Mouse (Mus musculus) intestine, postnatal 0 days (tissue): ENCODE measurements around the gene Tcp10c. TPM values are rescaled to one million over a fixed set of nuclear protein-coding genes. Genes with fewer than 3 reads are reported as not detected.
"Not testable (repeated sequence)": the region's sequence is repeated elsewhere in the genome, so short reads cannot be mapped to it uniquely, and the experiment has no call there.

Source experiments
- ATAC-seq: fragments of 200-750 bp; cut with Nextera tagmentation; 2 replicates; pipeline ENCODE4 v1.8.0; 2017; ENCODE audit warnings: mild to moderate bottlenecking, moderate TSS enrichment, moderate library complexity
- H3K27ac ChIP-seq: fragments of 300-500 bp; sonication (generic); 2 replicates; pipeline ENCODE4 v1.5.1; 2014; ENCODE audit warnings: mild to moderate bottlenecking, low read depth, low read length, moderate library complexity
- H3K27me3 ChIP-seq: fragments of 300-500 bp; sonication (generic); replicated peaks from 2 replicates; pipeline ENCODE4 v1.6.1; 2014; ENCODE audit warnings: low read length, mixed read lengths; ENCODE audit not compliant: control insufficient read depth, insufficient read depth
- H3K36me3 ChIP-seq: fragments of 300-500 bp; sonication (generic); 2 replicates; pipeline ENCODE4 v1.6.1; 2014; ENCODE audit warnings: mild to moderate bottlenecking, moderate library complexity; ENCODE audit not compliant: control insufficient read depth, insufficient read depth
- H3K4me1 ChIP-seq: fragments of 300-500 bp; sonication (generic); replicated peaks from 2 replicates; pipeline ENCODE4 v1.6.1; 2014; ENCODE audit warnings: antibody characterized with exemption, low read length, mixed read lengths; ENCODE audit not compliant: control insufficient read depth, insufficient read depth
- H3K4me2 ChIP-seq: fragments of 300-500 bp; sonication (generic); replicated peaks from 2 replicates; pipeline ENCODE4 v1.6.1; 2014; ENCODE audit warnings: low read depth, mild to moderate bottlenecking, moderate library complexity
- H3K4me3 ChIP-seq: fragments of 300-500 bp; sonication (generic); 2 replicates; pipeline ENCODE4 v1.5.1; 2014; ENCODE audit warnings: low read depth, low read length
- H3K9ac ChIP-seq: fragments of 300-500 bp; sonication (generic); 2 replicates; pipeline ENCODE4 v1.6.1; 2014; ENCODE audit warnings: mild to moderate bottlenecking, low read depth, low read length
- H3K9me3 ChIP-seq: fragments of 300-500 bp; sonication (generic); 2 replicates; pipeline ENCODE4 v1.6.1; 2016; ENCODE audit warnings: mixed run types; ENCODE audit not compliant: control insufficient read depth
- WGBS: fragments of 180-500 bp; shearing (Covaris S2); extraction: QIAGEN DNeasy Blood & Tissue Kit; methylation state at CpG from one replicate; pipeline ENCODE4 v1.1.7; 2014; 5-methylcytosine and 5-hydroxymethylcytosine counted together
- polyA plus RNA-seq: library from polyadenylated mRNA; unstranded; fragments of >200 nt; fragmentation: Nextera tagmentation; extraction: Ambion mirVana; gene quantifications from 2 replicates; pipeline ENCODE4 v1.2.1, GENCODE M21; 2015

Tcp10c gene
- polyA plus RNA-seq, 1 experiment from 2014 or later: not detected

GRCm38 (mm10) chr17:13367181-13367580, 12.8 kb downstream of the Tcp10c start:
- H3K27me3 ChIP-seq, H3K9me3 ChIP-seq, H3K36me3 ChIP-seq, H3K9ac ChIP-seq, H3K4me2 ChIP-seq, ATAC-seq, H3K4me3 ChIP-seq, H3K27ac ChIP-seq, H3K4me1 ChIP-seq: not testable (repeated sequence)
- 92% methylated on average over 9 of the region's 9 CpGs for WGBS

- not testable (repeated sequence) for ATAC-seq, H3K4me3 ChIP-seq, H3K27me3 ChIP-seq, H3K9ac ChIP-seq, H3K36me3 ChIP-seq, H3K4me2 ChIP-seq, H3K27ac ChIP-seq, H3K4me1 ChIP-seq, H3K9me3 ChIP-seq
- WGBS: 90% methylated on average over 7 of the region's 7 CpGs
Measured at GRCm38 (mm10) chr17:13368658-13369057, 14.3 kb downstream of the Tcp10c start.

- not testable (repeated sequence) for H3K36me3 ChIP-seq, H3K27me3 ChIP-seq, H3K4me3 ChIP-seq, H3K27ac ChIP-seq, H3K4me1 ChIP-seq, ATAC-seq, H3K9ac ChIP-seq, H3K4me2 ChIP-seq, H3K9me3 ChIP-seq
- WGBS: 84% methylated on average over 3 of the region's 6 CpGs
Measured at GRCm38 (mm10) chr17:13370746-13371145, 16.4 kb downstream of the Tcp10c start.

- not testable (repeated sequence) for H3K4me1 ChIP-seq, H3K4me2 ChIP-seq, H3K9ac ChIP-seq, H3K9me3 ChIP-seq, ATAC-seq, H3K36me3 ChIP-seq, H3K27me3 ChIP-seq, H3K4me3 ChIP-seq, H3K27ac ChIP-seq
- 81% methylated on average over 3 of the region's 3 CpGs for WGBS
Measured at GRCm38 (mm10) chr17:13378341-13378740, 24.0 kb downstream of the Tcp10c start.

GRCm38 (mm10) chr17:13379951-13380615, 25.7 kb downstream of the Tcp10c start:
- not testable (repeated sequence) for H3K4me1 ChIP-seq, ATAC-seq, H3K27ac ChIP-seq, H3K27me3 ChIP-seq, H3K4me3 ChIP-seq, H3K36me3 ChIP-seq, H3K9ac ChIP-seq, H3K4me2 ChIP-seq, H3K9me3 ChIP-seq
- WGBS: 84% methylated on average over 4 of the region's 7 CpGs

- H3K9ac ChIP-seq, H3K27ac ChIP-seq, ATAC-seq, H3K4me1 ChIP-seq, H3K36me3 ChIP-seq, H3K9me3 ChIP-seq, H3K4me2 ChIP-seq, H3K4me3 ChIP-seq, H3K27me3 ChIP-seq: not testable (repeated sequence)
- 93% methylated on average over 2 of the region's 2 CpGs for whole genome bisulfite sequencing
Measured at GRCm38 (mm10) chr17:13381286-13381685, 26.9 kb downstream of the Tcp10c start.

- WGBS: no CpG with 5 or more reads among the region's 4 CpGs
- H3K27ac ChIP-seq, H3K4me3 ChIP-seq, H3K9me3 ChIP-seq, H3K4me1 ChIP-seq, H3K9ac ChIP-seq, H3K27me3 ChIP-seq, ATAC-seq, H3K36me3 ChIP-seq, H3K4me2 ChIP-seq: not testable (repeated sequence)
Measured at GRCm38 (mm10) chr17:13391020-13391419, 36.6 kb downstream of the Tcp10c start.

- H3K36me3 ChIP-seq, H3K27me3 ChIP-seq, H3K9me3 ChIP-seq, ATAC-seq, H3K9ac ChIP-seq, H3K27ac ChIP-seq, H3K4me3 ChIP-seq, H3K4me1 ChIP-seq, H3K4me2 ChIP-seq: not testable (repeated sequence)
- WGBS: 90% methylated on average over 4 of the region's 5 CpGs
Measured at GRCm38 (mm10) chr17:13399961-13400360, 45.6 kb downstream of the Tcp10c start.

GRCm38 (mm10) chr17:13402118-13402517, 47.7 kb downstream of the Tcp10c start:
- H3K9ac ChIP-seq, ATAC-seq, H3K36me3 ChIP-seq: not testable (repeated sequence)

More at GRCm38 (mm10) chr17:13402118-13402517, 47.7 kb downstream of the Tcp10c start:
- H3K4me3 ChIP-seq, H3K4me2 ChIP-seq, H3K9me3 ChIP-seq, H3K27ac ChIP-seq, H3K27me3 ChIP-seq, H3K4me1 ChIP-seq: not testable (repeated sequence)
